Mouse (Mus musculus): ENCODE measurements around the gene 9330182L06Rik. TPM values are rescaled to one million over a fixed set of nuclear protein-coding genes. Genes with fewer than 3 reads are reported as not detected.

The 9330182L06Rik gene
- total RNA-seq, 2 experiments from 2014 or later = 0.11 TPM; not detected in 1

GRCm38 (mm10) chr5:9339511-9340173 lies 73.7 kb downstream of the 9330182L06Rik start:
- intact Hi-C loops (cut with DNase I) = no loop called here

GRCm38 (mm10) chr5:9344581-9344980 lies 78.7 kb downstream of the 9330182L06Rik start:
- intact Hi-C loops (cut with DNase I) = no loop called here
- Histone ChIP-seq H3K4me3 (no peak overlapping the region), H3K27ac (no peak overlapping the region)
- DNase-seq = no peak
- no peak for TF ChIP-seq CTCF (IDR thresholded peaks at IDR 0.05)

More at GRCm38 (mm10) chr5:9339511-9340173, 73.7 kb downstream of the 9330182L06Rik start:
- no peak overlapping the region for H3K27ac ChIP-seq
- DNase-seq = no peak
- H3K4me3 ChIP-seq = no peak overlapping the region
- no peak for TF ChIP-seq CTCF (IDR thresholded peaks at IDR 0.05)

- Histone ChIP-seq H3K4me3 (no peak overlapping the region), H3K27ac (no peak overlapping the region)
- no peak for DNase-seq
- TF ChIP-seq CTCF (IDR thresholded peaks at IDR 0.05) = no peak
- intact Hi-C loops (cut with DNase I) = no loop called here
These were observed 79.2 kb downstream of the 9330182L06Rik start for GRCm38 (mm10) chr5:9345038-9345617.

- no peak overlapping the region for H3K27ac ChIP-seq
- no peak for DNase-seq
- no peak overlapping the region for H3K4me3 ChIP-seq
- intact Hi-C loops (cut with DNase I) = no loop called here
- no peak for TF ChIP-seq CTCF (IDR thresholded peaks at IDR 0.05)
These were observed 79.7 kb downstream of the 9330182L06Rik start for GRCm38 (mm10) chr5:9345625-9346024.

GRCm38 (mm10) chr5:9346510-9346909 lies 80.6 kb downstream of the 9330182L06Rik start:
- intact Hi-C loops (cut with DNase I) = no loop called here
- no peak for TF ChIP-seq CTCF (IDR thresholded peaks at IDR 0.05)
- no peak for DNase-seq
- Histone ChIP-seq H3K27ac (no peak overlapping the region), H3K4me3 (no peak overlapping the region)

GRCm38 (mm10) chr5:9352163-9352562 lies 86.2 kb downstream of the 9330182L06Rik start:
- intact Hi-C loops (cut with DNase I) = no loop called here
- H3K27ac ChIP-seq = no peak overlapping the region
- TF ChIP-seq CTCF (IDR thresholded peaks at IDR 0.05) = no peak
- no peak overlapping the region for H3K4me3 ChIP-seq
- DNase-seq = no peak

GRCm38 (mm10) chr5:9352646-9353045 lies 86.7 kb downstream of the 9330182L06Rik start:
- H3K27ac ChIP-seq = no peak overlapping the region

GRCm38 (mm10) chr5:9354257-9354656 lies 88.3 kb downstream of the 9330182L06Rik start:
- no peak for TF ChIP-seq CTCF (IDR thresholded peaks at IDR 0.05)
- Histone ChIP-seq H3K27ac (no peak overlapping the region), H3K4me3 (no peak overlapping the region)
- intact Hi-C loops (cut with DNase I) = no loop called here
- DNase-seq = no peak

More at GRCm38 (mm10) chr5:9352646-9353045, 86.7 kb downstream of the 9330182L06Rik start:
- DNase-seq = no peak
- TF ChIP-seq CTCF (IDR thresholded peaks at IDR 0.05) = no peak
- H3K4me3 ChIP-seq = no peak overlapping the region
- intact Hi-C loops (cut with DNase I) = no loop called here

GRCm38 (mm10) chr5:9358076-9358475 lies 92.2 kb downstream of the 9330182L06Rik start:
- Histone ChIP-seq H3K4me3 (no peak overlapping the region), H3K27ac (no peak overlapping the region)
- TF ChIP-seq CTCF (IDR thresholded peaks at IDR 0.05) = no peak
- no peak for DNase-seq
- intact Hi-C loops (cut with DNase I) = no loop called here

- DNase-seq = no peak
- Histone ChIP-seq H3K4me3 (no peak overlapping the region), H3K27ac (no peak overlapping the region)
- intact Hi-C loops (cut with DNase I) = no loop called here
- no peak for TF ChIP-seq CTCF (IDR thresholded peaks at IDR 0.05)
These were observed 96.2 kb downstream of the 9330182L06Rik start for GRCm38 (mm10) chr5:9361982-9362661.

GRCm38 (mm10) chr5:9364937-9365336 lies 99.0 kb downstream of the 9330182L06Rik start:
- intact Hi-C loops (cut with DNase I) = no loop called here
- TF ChIP-seq CTCF (IDR thresholded peaks at IDR 0.05) = no peak
- Histone ChIP-seq H3K27ac (no peak overlapping the region), H3K4me3 (no peak overlapping the region)
- no peak for DNase-seq

GRCm38 (mm10) chr5:9367920-9368692 lies 102.2 kb downstream of the 9330182L06Rik start:
- no peak for DNase-seq
- intact Hi-C loops (cut with DNase I) = no loop called here
- no peak for TF ChIP-seq CTCF (IDR thresholded peaks at IDR 0.05)
- H3K27ac ChIP-seq = no peak overlapping the region
- no peak overlapping the region for H3K4me3 ChIP-seq

GRCm38 (mm10) chr5:9371127-9371526 lies 105.2 kb downstream of the 9330182L06Rik start:
- H3K4me3 ChIP-seq = no peak overlapping the region
- intact Hi-C loops (cut with DNase I) = no loop called here
- H3K27ac ChIP-seq = no peak overlapping the region
- no peak for DNase-seq
- TF ChIP-seq CTCF (IDR thresholded peaks at IDR 0.05) = no peak
